Mouse (Mus musculus) splenic B cell, adult 2 months (primary cell): ENCODE data around the gene Dusp9.

Experiments
- DNase-seq: peaks from one replicate; pipeline ENCODE4 v3.0.0-alpha.2; 2011; ENCODE audit warnings: low read depth, low spot score
- H3K27me3 ChIP-seq: 2 replicates; pipeline ENCODE4 v1.6.1; 2012; ENCODE audit warnings: mild to moderate bottlenecking, low read length, moderate library complexity, mixed read lengths; ENCODE audit not compliant: control insufficient read depth, poor library complexity, insufficient read depth, severe bottlenecking
- H3K36me3 ChIP-seq: 2 replicates; pipeline ENCODE4 v1.6.1; 2012; ENCODE audit warnings: mild to moderate bottlenecking, low read length, moderate library complexity, mixed read lengths; ENCODE audit not compliant: control insufficient read depth, poor library complexity, insufficient read depth, severe bottlenecking

The Dusp9 gene

GRCm38 (mm10) chrX:73684978-73685377, 45.8 kb downstream of the Dusp9 start:
- no peak for DNase-seq
- no peaks in the 10 kb centered on the region for H3K27me3 ChIP-seq
- 0 out of 2 replicates have a peak, but pooled peaks cover 5% of the 10 kb centered on the region for H3K36me3 ChIP-seq

DNA sequence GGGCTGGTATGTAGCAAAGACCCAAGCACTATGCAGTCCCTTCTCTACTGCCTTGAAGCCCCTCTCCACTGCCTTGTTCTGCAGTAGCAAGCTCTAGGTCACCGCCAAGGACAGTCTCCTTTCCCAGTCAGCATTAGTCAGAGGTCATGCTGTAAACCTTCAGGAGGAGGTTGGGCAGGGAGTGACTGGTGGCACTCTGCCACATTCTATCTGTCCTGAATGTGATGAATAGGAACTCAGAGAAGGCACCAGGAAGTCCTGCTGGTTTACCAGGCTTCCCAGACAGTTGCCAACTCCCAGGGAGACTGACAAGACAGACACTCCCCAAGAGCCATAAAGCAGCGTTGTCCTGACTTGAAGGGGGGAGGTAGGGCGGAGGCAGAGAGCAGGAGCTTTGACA, 46.4 kb downstream of the Dusp9 start:
- Histone ChIP-seq H3K36me3 (0 out of 2 replicates have a peak, but pooled peaks cover 5% of the 10 kb centered on the region), H3K27me3 (no peaks in the 10 kb centered on the region)
- DNase-seq, result no peak

- DNase-seq, result peak; percentile 68
- 0 out of 2 replicates have a peak, but pooled peaks cover 5% of the 10 kb centered on the region for H3K36me3 ChIP-seq
- no peaks in the 10 kb centered on the region for H3K27me3 ChIP-seq
Measured at GRCm38 (mm10) chrX:73690917-73691629, 51.9 kb downstream of the Dusp9 start.
